ENCODE assay signal across 22 mouse cellular contexts in genomic region chr2:81328648-81329047, GRCm38 (mm10).
DNase-seq lines count a peak whose midpoint lies in the region; ATAC-seq and TF ChIP-seq lines count a peak whose summit lies in the region.
"Had no signal": no experiment of that assay in that cellular context is flagged by ENCODE, and none has a peak within 500 bp of the region (broad histone marks: within the 10 kb centered on the region; RNA-seq: fewer than 3 reads in every experiment).

No protein-coding gene starts in this region.

- ATAC-seq in embryonic facial prominence, embryonic 11.5 days (replicated peaks; ENCODE audit: insufficient number of reproducible peaks, low FRiP score, low TSS enrichment, low read depth), result no peak
- ATAC-seq in kidney, embryonic 15.5 days (replicated peaks; ENCODE audit: low FRiP score), result no peak
- no peak for ATAC-seq in lung, postnatal 0 days
- ATAC-seq: activated CD4-positive, CD25-positive, alpha-beta regulatory T cell, adult 4 months; hindbrain, postnatal 0 days had no signal

- TF ChIP-seq EP300 in lung, postnatal 0 days (IDR thresholded peaks at IDR 0.05), result no peak

- peak; percentile 17; the same call in 1 of the 2 replicates for TF ChIP-seq CTCF in lung, postnatal 0 days (IDR thresholded peaks at IDR 0.05)

- H3K27me3 ChIP-seq in embryonic facial prominence, embryonic 11.5 days (ENCODE audit: control insufficient read depth, insufficient read depth, low read length), result no peaks in the 10 kb centered on the region
- no peaks in the 10 kb centered on the region for H3K27me3 ChIP-seq in embryonic facial prominence, embryonic 10.5 days (replicated peaks; ENCODE audit: low read depth, poor library complexity, severe bottlenecking)
- no peaks in the 10 kb centered on the region for H3K27me3 ChIP-seq in kidney, embryonic 15.5 days
- no peaks in the 10 kb centered on the region for H3K27me3 ChIP-seq in lung, postnatal 0 days (replicated peaks; ENCODE audit: insufficient read depth, low read length)
- H3K27me3 ChIP-seq: embryonic facial prominence, embryonic 13.5 days; forebrain, embryonic 12.5 days; limb, embryonic 15.5 days; liver, embryonic 15.5 days; midbrain, embryonic 12.5 days had no signal

- WGBS in embryonic facial prominence, embryonic 11.5 days, result 73% methylated on average over 3 of the region's 3 CpGs
- WGBS in embryonic facial prominence, embryonic 10.5 days, result 82% methylated on average over 3 of the region's 3 CpGs
- 78% methylated on average over 3 of the region's 3 CpGs for WGBS in kidney, embryonic 15.5 days
- 70% methylated on average over 3 of the region's 3 CpGs for WGBS in lung, postnatal 0 days

- DNase-seq in embryonic facial prominence, embryonic 11.5 days (ENCODE audit: low spot score), result peak; percentile 2
- no peak for DNase-seq in embryonic facial prominence, embryonic 10.5 days (ENCODE audit: low spot score)
- DNase-seq in kidney, adult 9 months, result peak; percentile 6
- DNase-seq in lung, postnatal 0 days (ENCODE audit: low spot score), result no peak
- no peak for DNase-seq in lung, postnatal 36 days
- no peak for DNase-seq in cerebellum, adult 11-12 months
- DNase-seq: adrenal gland, adult 8-10 months; cerebellum, adult 8-10 months; kidney, adult 18-20 months; kidney, postnatal 25 days; layer of hippocampus, adult 9-11 months; lung, postnatal 10 days had no signal

- H3K9me3 ChIP-seq in embryonic facial prominence, embryonic 11.5 days (replicated peaks; ENCODE audit: control insufficient read depth, low read length), result no peaks in the 10 kb centered on the region
- no peaks in the 10 kb centered on the region for H3K9me3 ChIP-seq in embryonic facial prominence, embryonic 10.5 days
- H3K9me3 ChIP-seq in kidney, embryonic 15.5 days (replicated peaks), result no peaks in the 10 kb centered on the region
- H3K9me3 ChIP-seq in lung, postnatal 0 days (ENCODE audit: low read length), result no peaks in the 10 kb centered on the region
- H3K9me3 ChIP-seq: embryonic facial prominence, embryonic 13.5 days; forebrain, embryonic 12.5 days; hindbrain, embryonic 10.5 days; limb, embryonic 15.5 days; liver, embryonic 15.5 days; midbrain, embryonic 12.5 days had no signal

- no peak overlapping the region for H3K27ac ChIP-seq in embryonic facial prominence, embryonic 11.5 days (replicated peaks; ENCODE audit: low read depth, low read length)
- no peak overlapping the region for H3K27ac ChIP-seq in embryonic facial prominence, embryonic 10.5 days (replicated peaks)
- no peak overlapping the region for H3K27ac ChIP-seq in kidney, embryonic 15.5 days
- H3K27ac ChIP-seq in lung, postnatal 0 days (ENCODE audit: low read length), result no peak overlapping the region
- H3K27ac ChIP-seq: embryonic facial prominence, embryonic 13.5 days; forebrain, embryonic 12.5 days; hindbrain, embryonic 10.5 days; hindbrain, postnatal 0 days; limb, embryonic 15.5 days; liver, embryonic 15.5 days; midbrain, embryonic 12.5 days had no signal

- H3K9ac ChIP-seq in embryonic facial prominence, embryonic 11.5 days (replicated peaks; ENCODE audit: low read length), result no peak overlapping the region
- no peak overlapping the region for H3K9ac ChIP-seq in kidney, embryonic 15.5 days
- H3K9ac ChIP-seq in lung, postnatal 0 days (replicated peaks; ENCODE audit: low read depth), result no peak overlapping the region
- H3K9ac ChIP-seq: embryonic facial prominence, embryonic 13.5 days; forebrain, embryonic 12.5 days; limb, embryonic 15.5 days; liver, embryonic 15.5 days; midbrain, embryonic 12.5 days had no signal

- H3K36me3 ChIP-seq in embryonic facial prominence, embryonic 11.5 days (replicated peaks; ENCODE audit: control insufficient read depth, insufficient read depth, low read depth, low read length), result no peaks in the 10 kb centered on the region
- H3K36me3 ChIP-seq in embryonic facial prominence, embryonic 10.5 days (replicated peaks), result no peaks in the 10 kb centered on the region
- no peaks in the 10 kb centered on the region for H3K36me3 ChIP-seq in kidney, embryonic 15.5 days
- no peaks in the 10 kb centered on the region for H3K36me3 ChIP-seq in lung, postnatal 0 days (ENCODE audit: insufficient read depth, low read length)
- H3K36me3 ChIP-seq: embryonic facial prominence, embryonic 13.5 days; forebrain, embryonic 12.5 days; hindbrain, embryonic 10.5 days; limb, embryonic 15.5 days; liver, embryonic 15.5 days; midbrain, embryonic 12.5 days had no signal

- H3K4me2 ChIP-seq in embryonic facial prominence, embryonic 11.5 days (ENCODE audit: low read depth, low read length), result no peak overlapping the region
- no peak overlapping the region for H3K4me2 ChIP-seq in kidney, embryonic 15.5 days
- no peak overlapping the region for H3K4me2 ChIP-seq in lung, postnatal 0 days (replicated peaks; ENCODE audit: low read depth, low read length)
- H3K4me2 ChIP-seq: embryonic facial prominence, embryonic 13.5 days; forebrain, embryonic 12.5 days; limb, embryonic 15.5 days; liver, embryonic 15.5 days; midbrain, embryonic 12.5 days had no signal

- H3K4me3 ChIP-seq in embryonic facial prominence, embryonic 11.5 days (ENCODE audit: low read depth, low read length), result no peak overlapping the region
- H3K4me3 ChIP-seq in embryonic facial prominence, embryonic 10.5 days, result no peak overlapping the region
- no peak overlapping the region for H3K4me3 ChIP-seq in kidney, embryonic 15.5 days (replicated peaks)
- H3K4me3 ChIP-seq in lung, postnatal 0 days (ENCODE audit: low read depth, low read length), result no peak overlapping the region
- H3K4me3 ChIP-seq: embryonic facial prominence, embryonic 13.5 days; erythroblast, embryonic 14.5 days; forebrain, embryonic 12.5 days; hindbrain, embryonic 10.5 days; limb, embryonic 15.5 days; liver, embryonic 15.5 days; midbrain, embryonic 12.5 days had no signal

- H3K4me1 ChIP-seq in embryonic facial prominence, embryonic 11.5 days (ENCODE audit: control insufficient read depth, insufficient read depth, low read length), result no peaks in the 10 kb centered on the region
- H3K4me1 ChIP-seq in embryonic facial prominence, embryonic 10.5 days, result no peaks in the 10 kb centered on the region
- H3K4me1 ChIP-seq in kidney, embryonic 15.5 days, result no peaks in the 10 kb centered on the region
- H3K4me1 ChIP-seq in lung, postnatal 0 days (ENCODE audit: insufficient read depth, low read depth, low read length), result no peaks in the 10 kb centered on the region
- H3K4me1 ChIP-seq: embryonic facial prominence, embryonic 13.5 days; forebrain, embryonic 12.5 days; hindbrain, embryonic 10.5 days; limb, embryonic 15.5 days; liver, embryonic 15.5 days; midbrain, embryonic 12.5 days had no signal

Comparison
In these comparisons a context has a peak if more than half of its experiments do, and no peak if none do; other contexts are left out.
1. DNase-seq: peak in embryonic facial prominence, embryonic 11.5 days (single experiment) and kidney, adult 9 months (single experiment); none in embryonic facial prominence, embryonic 10.5 days (single experiment), lung, postnatal 0 days (single experiment), lung, postnatal 36 days (single experiment) and cerebellum, adult 11-12 months (single experiment).